Mouse (Mus musculus) kidney, embryonic 16.5 days (tissue): ENCODE results near the gene Gm21987. TPM values are rescaled to one million over a fixed set of nuclear protein-coding genes. Genes with fewer than 3 reads are reported as not detected.
A peak's percentile ranks its signal among the peaks of the same experiment; 100 is the strongest.
"Not testable (repeated sequence)": the region's sequence is repeated elsewhere in the genome, so short reads cannot be mapped to it uniquely, and the experiment has no call there.

Experiments
- ATAC-seq: fragments of 200-750 bp; cut with Nextera tagmentation; 2 replicates; pipeline ENCODE4 v1.8.0; 2017; ENCODE audit warnings: moderate TSS enrichment; ENCODE audit not compliant: low FRiP score, low TSS enrichment
- H3K27ac ChIP-seq: fragments of 300-500 bp; sonication (generic); 2 replicates; pipeline ENCODE4 v1.5.1; 2014; ENCODE audit warnings: low read length
- H3K27me3 ChIP-seq: fragments of 300-500 bp; sonication (generic); 2 replicates; pipeline ENCODE4 v1.6.1; 2014; ENCODE audit warnings: low read length, control low read depth, mixed read lengths; ENCODE audit not compliant: insufficient read depth
- H3K36me3 ChIP-seq: fragments of 300-500 bp; sonication (generic); 2 replicates; pipeline ENCODE4 v1.6.1; 2014; ENCODE audit warnings: low read length, control low read depth, mixed read lengths; ENCODE audit not compliant: insufficient read depth
- H3K4me1 ChIP-seq: fragments of 300-500 bp; sonication (generic); 2 replicates; pipeline ENCODE4 v1.6.1; 2014; ENCODE audit warnings: low read length, control low read depth, mixed read lengths; ENCODE audit not compliant: insufficient read depth
- H3K4me2 ChIP-seq: fragments of 300-500 bp; sonication (generic); replicated peaks from 2 replicates; pipeline ENCODE4 v1.6.1; 2014; ENCODE audit warnings: low read depth, low read length
- H3K4me3 ChIP-seq: fragments of 300-500 bp; sonication (generic); 2 replicates; pipeline ENCODE4 v1.5.1; 2014; ENCODE audit warnings: mild to moderate bottlenecking, low read length
- H3K9ac ChIP-seq: fragments of 300-500 bp; sonication (generic); replicated peaks from 2 replicates; pipeline ENCODE4 v1.6.1; 2014; ENCODE audit warnings: low read length
- H3K9me3 ChIP-seq: fragments of 300-500 bp; sonication (generic); 2 replicates; pipeline ENCODE4 v1.6.1; 2016; ENCODE audit warnings: low read length, control low read depth
- WGBS: fragments of 180-500 bp; shearing (Covaris S2); extraction: QIAGEN DNeasy Blood & Tissue Kit; methylation state at CpG from one replicate; pipeline ENCODE4 v1.1.7; 2014; 5-methylcytosine and 5-hydroxymethylcytosine counted together
- polyA plus RNA-seq: library from polyadenylated mRNA; unstranded; fragments of >200 nt; fragmentation: Nextera tagmentation; extraction: Ambion mirVana; gene quantifications from 2 replicates; pipeline ENCODE4 v1.2.1, GENCODE M21; 2015

Gene Gm21987
- polyA plus RNA-seq, 1 experiment from 2014 or later = not detected

DNA sequence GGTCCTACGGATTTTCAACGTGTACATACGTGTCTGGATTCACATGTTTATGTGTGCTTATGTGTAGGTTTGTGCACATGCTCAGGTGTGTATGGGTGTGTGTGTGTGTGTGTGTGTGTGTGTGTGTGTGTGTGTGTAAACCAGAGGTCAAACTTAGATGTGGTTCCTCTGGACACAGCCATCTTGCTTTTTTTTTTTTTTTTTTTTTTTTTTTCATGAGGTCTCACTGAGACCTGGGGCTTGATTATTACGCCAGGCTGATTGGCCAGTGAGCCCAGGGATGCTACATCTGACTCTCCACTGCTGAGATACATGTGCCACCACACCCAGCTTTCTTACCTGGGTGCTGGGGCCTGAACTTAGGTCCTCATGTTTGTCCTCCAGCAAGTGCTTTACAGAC, 27.8 kb upstream of the Gm21987 start:
- no peak overlapping the region for H3K27ac ChIP-seq
- no peak overlapping the region for H3K4me3 ChIP-seq
- H3K36me3 ChIP-seq = no peaks in the 10 kb centered on the region
- WGBS = 88% methylated on average over 4 of the region's 4 CpGs
- H3K4me1 ChIP-seq = no peaks in the 10 kb centered on the region
- no peak overlapping the region for H3K4me2 ChIP-seq
- no peak for ATAC-seq
- H3K9me3 ChIP-seq = no peaks in the 10 kb centered on the region; the same call in 1 of the 2 replicates
- no peaks in the 10 kb centered on the region for H3K27me3 ChIP-seq
- H3K9ac ChIP-seq = no peak overlapping the region

DNA sequence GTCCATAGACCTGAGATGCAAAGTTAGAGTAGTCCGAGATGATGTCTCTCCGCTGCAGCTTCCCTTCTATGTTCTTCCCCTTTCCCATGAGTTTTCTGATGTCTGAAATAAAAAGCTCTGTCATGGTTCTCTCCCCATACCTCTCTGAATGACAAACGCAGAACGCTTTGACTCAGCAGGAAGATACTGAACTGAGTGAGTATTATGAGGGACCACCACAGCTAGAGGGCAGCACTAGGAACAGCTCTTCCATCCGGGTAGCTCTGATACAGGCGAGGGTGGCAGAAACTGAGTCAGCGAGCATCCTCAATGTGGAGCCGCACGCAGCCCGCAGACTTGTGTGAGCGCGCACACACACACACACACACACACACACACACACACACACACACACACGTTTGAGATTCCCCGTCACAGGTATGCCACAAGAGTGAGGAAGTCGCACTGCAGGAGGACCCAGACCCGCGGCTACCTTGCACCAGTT, 25.3 kb upstream of the Gm21987 start:
- no peaks in the 10 kb centered on the region for H3K27me3 ChIP-seq
- H3K27ac ChIP-seq = no peak overlapping the region
- H3K36me3 ChIP-seq = no peaks in the 10 kb centered on the region
- 0 out of 2 replicates have a peak overlapping the region, but pooled peaks have one; percentile 19 for H3K4me2 ChIP-seq
- 31% methylated on average over 17 of the region's 17 CpGs for WGBS
- no peak for ATAC-seq
- no peak overlapping the region for H3K9ac ChIP-seq
- no peaks in the 10 kb centered on the region for H3K9me3 ChIP-seq
- no peaks in the 10 kb centered on the region for H3K4me1 ChIP-seq
- H3K4me3 ChIP-seq = no peak overlapping the region

DNA sequence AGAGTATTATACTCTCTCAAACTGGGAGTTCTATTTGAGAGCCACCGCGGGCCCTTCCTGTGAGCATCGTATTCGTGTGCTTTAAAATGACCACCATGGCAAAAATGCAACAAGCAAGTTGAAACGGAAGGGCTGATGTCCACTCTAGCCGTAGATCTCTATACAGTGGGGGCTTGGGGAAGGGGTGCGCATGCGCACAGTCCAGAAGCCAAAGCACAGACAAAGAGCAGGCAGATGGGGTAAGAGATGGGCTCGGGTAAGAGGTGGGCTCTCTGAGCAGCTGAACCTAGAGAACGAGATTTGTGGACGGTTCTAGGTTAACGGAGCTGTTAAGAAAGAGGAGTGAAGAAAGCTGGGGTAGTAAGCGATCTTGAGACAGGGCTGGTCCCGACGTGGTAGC, 22.5 kb upstream of the Gm21987 start:
- no peak for ATAC-seq

DNA sequence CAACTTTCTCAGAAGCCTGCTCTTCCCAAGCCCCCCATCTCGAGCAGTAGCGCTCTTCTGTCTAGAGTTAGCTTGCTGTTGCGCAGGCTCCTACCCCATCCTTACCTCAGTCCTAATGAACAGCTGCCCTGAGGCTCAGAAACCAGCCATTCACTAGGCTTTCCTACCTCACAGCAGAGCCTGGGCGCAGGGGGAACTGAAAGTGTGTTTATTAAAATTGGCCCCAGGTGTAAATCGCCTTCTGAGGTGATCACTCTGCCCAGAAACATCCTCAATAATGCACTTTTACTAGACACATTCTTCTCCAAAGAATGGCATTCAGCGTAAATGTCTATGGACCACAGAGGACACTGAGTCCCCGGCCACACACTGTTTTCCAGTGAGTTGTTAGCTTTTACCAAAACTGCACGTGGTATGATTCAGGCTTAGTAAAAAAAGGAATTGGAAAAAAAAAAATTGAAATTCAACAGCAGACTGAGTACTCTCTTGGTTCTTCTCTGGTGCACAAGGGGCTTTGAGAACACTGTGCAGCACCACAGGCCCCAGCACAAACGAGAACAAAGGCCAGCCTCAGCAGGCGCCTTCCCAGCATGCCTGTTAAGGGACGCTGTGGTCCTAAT, 20.0 kb upstream of the Gm21987 start:
- Histone ChIP-seq H3K27ac (no peak overlapping the region), H3K36me3 (no peaks in the 10 kb centered on the region), H3K27me3 (no peaks in the 10 kb centered on the region), H3K9me3 (no peaks in the 10 kb centered on the region), H3K4me1 (no peaks in the 10 kb centered on the region), H3K9ac (no peak overlapping the region), H3K4me3 (no peak overlapping the region), H3K4me2 (no peak overlapping the region)
- WGBS = 84% methylated on average over 11 of the region's 11 CpGs
- ATAC-seq = no peak

More for the DNA sequence above, 22.5 kb upstream of the Gm21987 start:
- Histone ChIP-seq H3K27me3 (no peaks in the 10 kb centered on the region), H3K36me3 (no peaks in the 10 kb centered on the region), H3K27ac (no peak overlapping the region), H3K9ac (no peak overlapping the region), H3K4me3 (no peak overlapping the region), H3K9me3 (no peaks in the 10 kb centered on the region), H3K4me1 (no peaks in the 10 kb centered on the region), H3K4me2 (no peak overlapping the region)
- WGBS = 93% methylated on average over 15 of the region's 15 CpGs

DNA sequence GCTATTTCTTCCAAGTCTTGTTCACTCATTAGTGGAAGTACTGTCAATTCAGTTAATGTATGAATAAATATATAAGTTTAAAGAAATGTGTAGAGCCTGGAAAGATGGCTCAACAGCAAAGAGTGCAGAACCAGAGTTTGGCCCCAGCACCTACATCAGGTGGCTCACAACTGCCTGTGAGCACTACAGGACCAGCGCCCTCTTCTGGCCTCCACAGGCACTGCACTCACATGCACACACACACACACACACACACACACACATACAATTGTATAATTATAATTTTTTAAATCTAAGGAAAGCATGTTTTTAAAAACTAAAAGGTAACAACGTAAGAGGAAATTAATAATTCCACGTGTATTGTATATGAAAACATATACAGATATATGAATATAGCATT, 17.5 kb upstream of the Gm21987 start:
- Histone ChIP-seq H3K36me3 (no peaks in the 10 kb centered on the region), H3K9ac (no peak overlapping the region), H3K9me3 (no peaks in the 10 kb centered on the region), H3K4me2 (no peak overlapping the region), H3K4me1 (no peaks in the 10 kb centered on the region), H3K27ac (no peak overlapping the region), H3K4me3 (no peak overlapping the region), H3K27me3 (no peaks in the 10 kb centered on the region)
- ATAC-seq = no peak
- WGBS = 89% methylated on average over 3 of the region's 3 CpGs

DNA sequence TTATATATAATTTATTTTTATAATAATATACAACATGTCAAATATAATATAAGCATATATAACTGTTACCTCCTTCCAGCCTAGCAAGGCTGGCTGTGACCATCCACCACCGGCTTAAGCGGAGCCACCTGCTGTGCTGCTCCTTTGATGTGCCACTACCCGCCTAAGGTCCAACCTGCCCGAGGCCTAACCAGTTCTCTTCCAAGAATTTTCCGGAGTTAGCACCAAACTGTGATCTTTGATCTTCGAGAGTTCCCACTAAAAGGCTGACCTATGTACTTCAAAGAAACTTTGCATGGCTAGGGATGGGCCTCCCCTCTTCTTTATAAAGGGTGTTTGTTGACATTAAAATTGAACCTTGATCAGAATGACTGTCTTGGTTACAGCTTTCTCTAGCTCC, 12.4 kb upstream of the Gm21987 start:
- H3K9me3 ChIP-seq = no peaks in the 10 kb centered on the region
- no peak overlapping the region for H3K27ac ChIP-seq
- H3K27me3 ChIP-seq = no peaks in the 10 kb centered on the region
- WGBS = 29% methylated on average over 6 of the region's 6 CpGs
- H3K36me3 ChIP-seq = no peaks in the 10 kb centered on the region
- ATAC-seq = no peak
- H3K9ac ChIP-seq = no peak overlapping the region
- H3K4me3 ChIP-seq = no peak overlapping the region
- H3K4me1 ChIP-seq = no peaks in the 10 kb centered on the region
- no peak overlapping the region for H3K4me2 ChIP-seq

DNA sequence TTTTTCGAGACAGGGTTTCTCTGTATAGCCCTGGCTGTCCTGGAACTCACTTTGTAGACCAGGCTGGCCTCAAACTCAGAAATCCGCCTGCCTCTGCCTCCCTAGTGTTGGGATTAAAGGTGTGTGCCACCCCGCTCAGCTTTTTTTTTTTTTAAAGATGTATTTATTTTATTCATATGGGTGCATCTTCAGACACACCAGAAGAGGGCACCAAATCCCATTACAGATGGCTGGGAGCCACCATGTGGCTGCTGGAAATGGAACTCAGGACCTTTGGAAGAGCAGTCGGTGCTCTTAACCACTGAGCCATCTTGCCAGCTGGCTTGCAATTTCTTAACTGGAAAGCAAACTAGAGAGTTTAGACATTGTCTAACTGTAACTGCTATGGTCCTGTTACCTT, 8.8 kb upstream of the Gm21987 start:
- 89% methylated on average over 4 of the region's 4 CpGs for WGBS
- not testable (repeated sequence) for H3K27ac ChIP-seq, ATAC-seq, H3K9me3 ChIP-seq, H3K27me3 ChIP-seq, H3K36me3 ChIP-seq, H3K4me1 ChIP-seq, H3K4me3 ChIP-seq, H3K9ac ChIP-seq, H3K4me2 ChIP-seq

DNA sequence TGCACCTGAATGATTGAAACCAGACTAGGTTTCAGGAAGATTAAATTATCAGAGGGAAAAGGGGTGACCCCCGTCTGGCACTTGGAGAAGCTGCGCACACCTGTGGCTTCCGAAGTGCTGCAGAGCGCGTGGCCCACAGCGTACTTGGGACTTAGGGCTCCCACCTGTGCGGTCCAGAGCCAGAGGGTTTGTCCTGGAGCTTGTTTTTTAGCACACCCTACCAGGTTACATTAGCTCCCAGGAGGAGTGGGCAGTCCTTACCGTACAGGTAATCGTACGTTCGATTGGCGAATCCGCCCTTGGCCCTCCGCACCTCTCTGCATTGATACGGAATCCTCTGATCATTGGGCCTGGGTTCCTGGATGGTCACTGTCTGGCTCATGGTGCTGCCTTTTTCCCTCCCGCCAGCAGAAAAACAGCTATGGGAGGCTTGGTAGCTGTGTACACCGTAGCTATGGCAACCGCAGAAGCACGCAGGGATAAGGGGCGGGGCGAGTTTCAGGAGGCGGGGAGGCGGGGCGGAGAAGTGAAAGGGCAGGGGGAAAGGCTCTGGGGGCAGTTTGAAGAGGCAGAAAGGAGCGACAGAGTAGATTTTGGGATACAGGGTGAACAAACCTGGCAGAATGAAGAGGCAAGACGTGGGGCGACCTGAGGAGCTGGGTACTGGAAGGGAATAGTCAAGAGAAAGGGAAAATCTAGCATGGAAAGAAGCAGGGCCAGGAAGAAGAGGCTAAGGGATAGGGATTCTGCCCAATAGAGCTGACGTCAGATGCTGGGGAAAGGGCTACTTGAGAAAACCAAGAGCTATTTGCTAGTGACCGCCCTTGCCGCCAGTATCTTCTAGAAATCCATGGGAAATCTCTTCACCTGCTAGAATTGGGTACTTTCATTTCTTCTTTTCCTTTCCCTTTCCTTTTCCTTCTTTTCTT, 5.2 kb upstream of the Gm21987 start, which contains the start of gene Maats1:
Gene Maats1, minus strand, starts transcription at position 748 of the 929 bp plus-strand sequence.
- Histone ChIP-seq H3K4me1 (peaks cover 4% of the 10 kb centered on the region; the same call in 1 of the 2 replicates), H3K27me3 (no peaks in the 10 kb centered on the region), H3K4me2 (peak within 1 kb of the TSS; percentile 68), H3K4me3 (peak within 1 kb of the TSS; percentile 46), H3K27ac (no peak within 1 kb of the TSS), H3K9me3 (peaks cover 6% of the 10 kb centered on the region), H3K36me3 (no peaks in the 10 kb centered on the region), H3K9ac (peak within 1 kb of the TSS; percentile 42)
- 11% methylated on average over 30 of the region's 30 CpGs for WGBS
- peak; percentile 90 for ATAC-seq

DNA sequence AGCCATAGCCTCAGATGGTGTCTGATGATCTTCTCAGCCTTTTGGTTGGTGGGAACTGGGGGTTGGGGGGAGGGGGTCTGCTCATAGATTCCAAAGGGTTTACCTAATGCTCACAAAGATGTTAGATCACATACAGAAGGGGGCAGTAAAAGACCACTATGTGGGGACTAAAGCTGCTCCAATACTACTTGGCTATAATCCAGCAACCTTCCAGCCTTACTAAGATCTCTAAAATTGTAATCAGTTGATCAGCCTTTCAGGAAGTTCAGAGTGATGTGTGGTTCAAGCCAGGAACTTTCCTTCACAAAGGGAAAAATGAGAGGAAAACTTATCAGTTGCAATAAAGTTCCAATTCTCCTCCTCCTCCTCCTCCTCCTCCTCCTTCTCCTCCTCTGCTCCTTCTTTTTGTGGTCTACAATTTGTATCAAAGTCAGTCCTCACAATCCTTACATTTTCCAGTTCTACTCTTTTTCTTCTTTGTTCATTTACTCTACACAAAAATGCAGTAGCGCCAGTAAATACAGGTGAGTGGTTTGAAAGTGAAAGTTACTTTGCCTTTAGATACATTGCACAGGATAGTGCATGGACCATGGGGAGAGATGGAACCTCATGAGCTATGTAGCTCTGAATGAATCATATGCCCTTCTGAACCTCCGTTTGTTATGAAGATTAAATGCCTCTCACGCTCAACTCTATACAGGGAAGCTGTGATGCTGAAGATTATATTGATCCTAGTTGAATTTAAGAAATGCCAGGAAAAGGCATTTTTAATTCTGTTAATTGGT, 1.7 kb upstream of the Gm21987 start:
- no peaks in the 10 kb centered on the region for H3K27me3 ChIP-seq
- peaks cover 4% of the 10 kb centered on the region for H3K9me3 ChIP-seq
- H3K4me2 ChIP-seq = no peak overlapping the region
- no peak overlapping the region for H3K4me3 ChIP-seq
- no peak for ATAC-seq
- H3K36me3 ChIP-seq = peaks cover 9% of the 10 kb centered on the region
- H3K27ac ChIP-seq = peak overlapping the region; percentile 27; the same call in 1 of the 2 replicates
- no peak overlapping the region for H3K9ac ChIP-seq
- H3K4me1 ChIP-seq = peaks cover 13% of the 10 kb centered on the region
- WGBS = 84% methylated on average over 3 of the region's 3 CpGs
